Mouse (Mus musculus): ENCODE results near the gene Cep55.

GRCm38 (mm10) chr19:38014443-38014842 lies 40.4 kb upstream of the Cep55 start:
- TF ChIP-seq CTCF (IDR thresholded peaks at IDR 0.05; ENCODE audit: extremely low read depth, insufficient read depth, low read length): no peak
- no peak for TF ChIP-seq POLR2A (IDR thresholded peaks at IDR 0.05; ENCODE audit: extremely low read depth, insufficient read depth, low read length)

Measured in cortical plate, adult 2 months (tissue).